Mouse (Mus musculus): ENCODE results near the gene Vrk3. TPM values are rescaled to one million over a fixed set of nuclear protein-coding genes. Genes with fewer than 3 reads are reported as not detected.
A peak's percentile ranks its signal among the peaks of the same experiment; 100 is the strongest.

Vrk3 gene
- polyA plus RNA-seq, 1 experiment from 2014 or later = 35.0 TPM

DNA sequence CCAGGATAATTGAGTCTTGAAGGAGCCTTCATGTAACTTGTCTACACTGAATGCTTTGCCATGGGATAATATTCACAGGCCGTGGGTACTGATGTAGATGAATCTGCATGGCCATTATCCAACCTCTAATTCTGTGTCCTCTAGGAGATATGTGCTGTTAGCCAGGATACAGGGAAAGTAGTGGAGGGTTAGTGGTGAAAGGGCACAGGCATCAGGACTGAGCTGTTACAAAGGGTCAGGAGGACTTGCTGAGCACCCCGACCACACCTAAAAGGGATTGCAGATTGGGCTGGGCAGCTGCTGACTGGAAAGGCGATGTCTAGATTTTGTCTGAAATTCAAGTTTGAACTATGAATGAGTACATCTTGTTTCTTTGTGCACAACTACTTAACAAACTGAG is 72.3 kb downstream of the Vrk3 start:
- Histone ChIP-seq H3K36me3 (peaks cover 6% of the 10 kb centered on the region; the same call in 1 of the 2 replicates), H3K9me3 (no peaks in the 10 kb centered on the region), H3K27ac (no peak overlapping the region), H3K4me2 (replicated peaks) (no peak overlapping the region), H3K4me3 (no peak overlapping the region), H3K4me1 (peaks cover 67% of the 10 kb centered on the region), H3K9ac (peak overlapping the region; percentile 31), H3K27me3 (no peaks in the 10 kb centered on the region)
- WGBS = 86% methylated on average over 3 of the region's 3 CpGs
- no peak for ATAC-seq (ENCODE audit: low FRiP score, low read depth)

DNA sequence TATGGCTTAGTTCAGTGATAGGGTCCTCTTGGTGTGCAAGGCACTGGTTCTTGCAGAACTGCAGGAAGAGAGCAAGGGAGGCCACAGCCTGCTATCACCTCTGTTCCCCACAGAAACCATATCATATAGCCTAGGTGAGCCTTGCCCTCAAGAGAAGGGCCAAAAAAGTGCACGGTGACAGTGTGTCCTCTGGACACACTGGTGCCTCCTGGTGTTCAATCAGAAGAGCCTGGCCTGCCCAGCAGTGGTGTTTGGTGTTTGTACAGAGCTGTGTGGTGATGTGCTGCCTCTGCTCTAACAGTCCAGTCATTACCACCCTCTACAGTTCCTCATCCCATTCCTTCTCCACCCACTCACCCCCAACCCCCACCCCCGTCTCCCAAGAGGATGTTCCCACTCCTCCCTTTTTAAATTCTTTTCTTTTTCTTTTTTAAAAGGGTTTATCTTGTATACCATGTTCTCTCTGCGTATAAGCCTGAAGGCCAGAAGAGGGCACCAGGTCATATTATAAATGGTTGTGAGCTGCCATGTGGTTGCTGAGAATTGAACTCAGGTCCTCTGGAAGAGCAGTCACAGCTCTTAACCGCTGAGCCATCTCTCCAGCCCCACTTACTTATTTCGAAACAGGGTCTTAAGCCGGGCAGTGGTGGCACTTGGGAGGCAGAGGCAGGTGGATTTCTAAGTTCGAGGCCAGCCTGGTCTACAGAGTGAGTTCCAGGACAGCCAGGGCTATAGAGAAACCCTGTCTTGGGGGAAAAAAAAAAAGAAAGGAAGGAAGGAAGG is 73.6 kb downstream of the Vrk3 start:
- ATAC-seq (ENCODE audit: low FRiP score, low read depth) = no peak

DNA sequence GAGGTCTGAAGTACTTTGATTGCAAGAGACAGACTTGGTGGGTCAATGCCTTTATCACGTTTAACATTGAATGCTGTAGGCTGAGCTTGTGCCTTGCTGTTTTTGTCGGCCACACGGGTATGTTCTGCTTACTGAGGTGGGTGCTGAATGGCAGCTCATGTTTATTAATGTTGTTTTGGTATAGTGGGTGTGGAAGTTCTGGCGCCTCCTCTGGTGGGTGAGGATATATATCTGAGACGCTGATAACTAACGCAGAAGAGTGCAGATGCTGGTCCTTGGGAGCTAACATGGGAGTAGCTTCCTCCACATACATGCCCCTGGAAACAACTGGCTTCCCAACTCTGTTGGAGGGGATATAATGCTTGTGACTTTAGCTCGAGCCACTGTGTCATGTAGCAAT is 75.2 kb downstream of the Vrk3 start:
- no peak overlapping the region for H3K4me2 ChIP-seq (replicated peaks)
- WGBS = 51% methylated on average over 7 of the region's 7 CpGs

More for the DNA sequence above, 73.6 kb downstream of the Vrk3 start:
- H3K27me3 ChIP-seq = no peaks in the 10 kb centered on the region
- no peak overlapping the region for H3K27ac ChIP-seq
- peaks cover 18% of the 10 kb centered on the region for H3K36me3 ChIP-seq
- no peak overlapping the region for H3K4me2 ChIP-seq (replicated peaks)
- no peaks in the 10 kb centered on the region for H3K9me3 ChIP-seq
- H3K9ac ChIP-seq = no peak overlapping the region
- WGBS = 88% methylated on average over 7 of the region's 7 CpGs
- no peak overlapping the region for H3K4me3 ChIP-seq
- H3K4me1 ChIP-seq = peaks cover 67% of the 10 kb centered on the region

DNA sequence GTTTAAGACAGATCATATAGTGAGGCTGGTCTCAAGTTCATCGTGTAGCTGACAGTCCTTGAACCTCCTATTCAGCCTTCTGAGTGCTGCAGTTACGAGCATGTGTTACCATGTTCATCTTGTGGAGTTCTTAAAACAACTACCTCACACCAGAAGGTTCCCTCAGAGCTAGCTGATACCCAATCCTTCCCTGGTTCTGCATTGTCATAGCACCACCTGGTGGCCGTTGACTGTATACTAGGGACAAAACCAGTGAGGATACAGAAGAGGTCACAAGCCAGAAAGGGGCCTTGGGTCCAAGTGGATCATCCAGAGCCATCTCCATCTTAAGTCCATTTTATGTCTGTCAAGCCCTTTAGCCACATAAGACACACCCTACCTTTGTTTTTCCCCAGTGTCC is 76.7 kb downstream of the Vrk3 start:
- no peak overlapping the region for H3K4me3 ChIP-seq
- H3K9me3 ChIP-seq = no peaks in the 10 kb centered on the region
- H3K4me2 ChIP-seq (replicated peaks) = no peak overlapping the region
- 25% methylated on average over 3 of the region's 3 CpGs for WGBS
- no peak; the same call in 1 of the 2 replicates for ATAC-seq (ENCODE audit: low FRiP score, low read depth)
- no peak overlapping the region for H3K27ac ChIP-seq
- H3K4me1 ChIP-seq = peaks cover 38% of the 10 kb centered on the region
- H3K9ac ChIP-seq = no peak overlapping the region
- no peaks in the 10 kb centered on the region for H3K27me3 ChIP-seq
- H3K36me3 ChIP-seq = peaks cover 47% of the 10 kb centered on the region

More for the DNA sequence above, 75.2 kb downstream of the Vrk3 start:
- peaks cover 32% of the 10 kb centered on the region for H3K36me3 ChIP-seq
- no peaks in the 10 kb centered on the region for H3K27me3 ChIP-seq
- H3K9me3 ChIP-seq = no peaks in the 10 kb centered on the region
- ATAC-seq (ENCODE audit: low FRiP score, low read depth) = no peak
- H3K4me3 ChIP-seq = no peak overlapping the region
- H3K27ac ChIP-seq = no peak overlapping the region
- no peak overlapping the region for H3K9ac ChIP-seq
- H3K4me1 ChIP-seq = peaks cover 52% of the 10 kb centered on the region

DNA sequence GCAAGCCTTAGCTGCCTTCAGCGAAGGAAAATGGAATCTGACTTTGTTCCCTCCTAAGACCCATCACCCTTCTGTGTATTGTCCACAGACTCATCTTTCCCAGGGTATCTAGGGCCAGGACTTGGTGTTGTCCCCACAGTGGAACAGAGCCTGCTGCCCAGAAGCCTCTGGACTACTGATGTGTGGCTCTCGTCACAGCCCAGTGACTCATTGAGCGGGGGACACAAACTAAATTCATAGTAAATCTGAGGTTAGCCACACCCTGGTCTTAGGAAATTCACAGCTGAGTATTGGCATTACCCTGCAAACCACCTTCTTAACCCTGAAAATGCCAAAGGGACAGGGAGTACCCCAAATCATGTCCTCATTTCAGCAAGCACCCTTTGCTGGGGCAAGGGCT is 78.6 kb downstream of the Vrk3 start:
- Histone ChIP-seq H3K27me3 (no peaks in the 10 kb centered on the region), H3K9ac (no peak overlapping the region), H3K36me3 (peaks cover 64% of the 10 kb centered on the region), H3K4me2 (replicated peaks) (no peak overlapping the region), H3K9me3 (no peaks in the 10 kb centered on the region), H3K27ac (no peak overlapping the region), H3K4me1 (peaks cover 30% of the 10 kb centered on the region), H3K4me3 (no peak overlapping the region)
- 85% methylated on average over 3 of the region's 3 CpGs for WGBS
- no peak for ATAC-seq (ENCODE audit: low FRiP score, low read depth)

Other genes with a start within 250 kb of the Vrk3 start
- 0.08 and 0.10 TPM in 2 replicates for gene Mybpc2, start 223.8 kb upstream of the Vrk3 start, polyA plus RNA-seq (2015; fragmentation: Nextera tagmentation; extraction: Ambion mirVana)
- gene Spib, start 216.3 kb upstream of the Vrk3 start, polyA plus RNA-seq (2015; fragmentation: Nextera tagmentation; extraction: Ambion mirVana) = 0.19 and 0.25 TPM in 2 replicates
- gene Pold1, start 199.6 kb upstream of the Vrk3 start, polyA plus RNA-seq (2015; fragmentation: Nextera tagmentation; extraction: Ambion mirVana) = 101 and 105 TPM in 2 replicates
- gene Nr1h2, start 194.5 kb upstream of the Vrk3 start, polyA plus RNA-seq (2015; fragmentation: Nextera tagmentation; extraction: Ambion mirVana) = 70.5 and 72.4 TPM in 2 replicates
- gene Napsa, start 176.0 kb upstream of the Vrk3 start, polyA plus RNA-seq (2015; fragmentation: Nextera tagmentation; extraction: Ambion mirVana) = 1.0 and 1.3 TPM in 2 replicates
- 0.43 and 0.51 TPM in 2 replicates for gene Kcnc3, start 157.7 kb upstream of the Vrk3 start, polyA plus RNA-seq (2015; fragmentation: Nextera tagmentation; extraction: Ambion mirVana)
- gene Myh14, start 77.6 kb upstream of the Vrk3 start, polyA plus RNA-seq (2015; fragmentation: Nextera tagmentation; extraction: Ambion mirVana) = 1.8 and 4.0 TPM in 2 replicates
- not detected in 2 replicates for gene Izumo2, start 39.7 kb upstream of the Vrk3 start, polyA plus RNA-seq (2015; fragmentation: Nextera tagmentation; extraction: Ambion mirVana)
- 1.7 and 1.8 TPM in 2 replicates for gene Zfp473, start 2.6 kb downstream of the Vrk3 start, polyA plus RNA-seq (2015; fragmentation: Nextera tagmentation; extraction: Ambion mirVana)
- 97.3 and 102 TPM in 2 replicates for gene Nup62, start 67.7 kb downstream of the Vrk3 start, polyA plus RNA-seq (2015; fragmentation: Nextera tagmentation; extraction: Ambion mirVana)
- gene Il4i1, start 68.0 kb downstream of the Vrk3 start, polyA plus RNA-seq (2015; fragmentation: Nextera tagmentation; extraction: Ambion mirVana) = 1.4 and 2.5 TPM in 2 replicates
- gene Atf5, start 68.2 kb downstream of the Vrk3 start, polyA plus RNA-seq (2015; fragmentation: Nextera tagmentation; extraction: Ambion mirVana) = 3.2 and 3.6 TPM in 2 replicates
- gene Akt1s1, start 100.6 kb downstream of the Vrk3 start, polyA plus RNA-seq (2015; fragmentation: Nextera tagmentation; extraction: Ambion mirVana) = 112 and 122 TPM in 2 replicates
- 86.0 and 90.5 TPM in 2 replicates for gene Tbc1d17, start 100.7 kb downstream of the Vrk3 start, polyA plus RNA-seq (2015; fragmentation: Nextera tagmentation; extraction: Ambion mirVana)
- 33.1 and 33.9 TPM in 2 replicates for gene Pnkp, start 108.7 kb downstream of the Vrk3 start, polyA plus RNA-seq (2015; fragmentation: Nextera tagmentation; extraction: Ambion mirVana)
- gene Ptov1, start 121.4 kb downstream of the Vrk3 start, polyA plus RNA-seq (2015; fragmentation: Nextera tagmentation; extraction: Ambion mirVana) = 502 and 514 TPM in 2 replicates
- 118 and 119 TPM in 2 replicates for gene Med25, start 144.3 kb downstream of the Vrk3 start, polyA plus RNA-seq (2015; fragmentation: Nextera tagmentation; extraction: Ambion mirVana)
- 23.0 and 25.8 TPM in 2 replicates for gene Fuz, start 147.7 kb downstream of the Vrk3 start, polyA plus RNA-seq (2015; fragmentation: Nextera tagmentation; extraction: Ambion mirVana)
- 76.1 and 81.6 TPM in 2 replicates for gene Ap2a1, start 181.1 kb downstream of the Vrk3 start, polyA plus RNA-seq (2015; fragmentation: Nextera tagmentation; extraction: Ambion mirVana)
- gene Tsks, start 194.8 kb downstream of the Vrk3 start, polyA plus RNA-seq (2015; fragmentation: Nextera tagmentation; extraction: Ambion mirVana) = 0.23 and 0.25 TPM in 2 replicates
- gene Cpt1c, start 226.4 kb downstream of the Vrk3 start, polyA plus RNA-seq (2015; fragmentation: Nextera tagmentation; extraction: Ambion mirVana) = 33.9 and 35.0 TPM in 2 replicates
- gene Prmt1, start 238.2 kb downstream of the Vrk3 start, polyA plus RNA-seq (2015; fragmentation: Nextera tagmentation; extraction: Ambion mirVana) = 670 and 703 TPM in 2 replicates
- 94.6 and 96.8 TPM in 2 replicates for gene Irf3, start 249.2 kb downstream of the Vrk3 start, polyA plus RNA-seq (2015; fragmentation: Nextera tagmentation; extraction: Ambion mirVana)